Mouse (Mus musculus): Measurements from ENCODE around the gene Lrrc8b. TPM values are rescaled to one million over a fixed set of nuclear protein-coding genes. Genes with fewer than 3 reads are reported as not detected.

Lrrc8b gene
- polyA plus RNA-seq, 1 experiment from 2014 or later, result 7.2 TPM

DNA sequence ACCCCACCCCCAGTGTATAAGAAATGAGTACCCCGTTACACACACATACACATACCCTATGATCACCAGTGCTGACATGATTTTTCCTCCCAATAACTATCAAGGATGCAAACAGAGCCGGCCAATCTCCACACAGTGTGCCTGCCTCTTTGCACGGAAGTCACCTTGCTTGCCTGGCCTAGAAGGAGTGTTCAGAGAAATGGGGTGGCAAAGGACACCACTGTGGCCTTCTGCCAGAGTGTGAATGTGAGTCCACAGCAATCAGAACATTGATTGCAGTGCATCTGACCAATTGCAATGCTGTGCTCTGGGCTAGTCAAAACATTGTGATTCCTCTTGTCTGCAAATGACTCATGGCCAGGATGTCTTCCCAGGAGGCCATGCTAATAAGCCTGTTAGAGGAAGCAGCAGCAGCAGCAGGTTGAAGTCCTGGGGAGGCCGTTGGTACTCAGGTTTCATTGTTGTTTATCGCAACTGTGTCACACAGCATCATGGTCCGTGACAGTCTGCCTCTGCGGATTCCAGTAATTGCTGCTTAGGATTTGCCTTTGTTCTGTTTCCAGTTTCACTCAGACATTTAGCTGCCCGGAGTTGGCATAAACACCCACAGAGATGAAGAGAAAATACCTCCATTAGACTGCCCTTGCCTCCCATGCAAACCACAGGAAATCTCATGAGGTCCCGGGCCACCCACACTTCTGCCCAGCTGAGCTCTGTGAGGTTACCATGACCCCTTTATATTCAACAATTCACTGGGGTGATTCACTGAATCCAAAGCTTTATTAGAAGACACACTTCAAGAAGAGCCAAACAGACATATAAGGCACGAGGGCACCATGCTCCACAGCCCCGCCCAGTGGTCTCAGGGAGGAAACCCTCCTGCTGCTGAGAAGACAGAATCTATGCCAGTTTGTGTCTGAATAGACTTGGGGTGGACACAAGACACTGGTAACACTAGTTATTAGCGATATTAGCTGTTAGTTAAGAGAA is 84.9 kb downstream of the Lrrc8b start:
- H3K27ac ChIP-seq, result no peak overlapping the region
- H3K27me3 ChIP-seq (ENCODE audit: insufficient read depth, low read length), result no peaks in the 10 kb centered on the region
- peak; percentile 43; the same call in 1 of the 2 replicates for TF ChIP-seq CTCF (IDR thresholded peaks at IDR 0.05; ENCODE audit: low read depth)
- H3K4me2 ChIP-seq (ENCODE audit: low read length), result no peak overlapping the region
- H3K9ac ChIP-seq (ENCODE audit: low read depth, low read length), result no peak overlapping the region
- DNase-seq (ENCODE audit: low spot score) (no peak), ATAC-seq (replicated peaks; ENCODE audit: low FRiP score, low read depth) (0 out of 2 replicates have a peak, but pooled peaks have one; percentile 19)
- H3K36me3 ChIP-seq (ENCODE audit: insufficient read depth, low read length), result no peaks in the 10 kb centered on the region
- 47% methylated on average over 12 of the region's 12 CpGs for WGBS
- no peaks in the 10 kb centered on the region for H3K4me1 ChIP-seq (replicated peaks; ENCODE audit: insufficient read depth, low read length)
- no peaks in the 10 kb centered on the region for H3K9me3 ChIP-seq (replicated peaks; ENCODE audit: low read length)
- H3K4me3 ChIP-seq (replicated peaks; ENCODE audit: low read depth, low read length), result no peak overlapping the region

DNA sequence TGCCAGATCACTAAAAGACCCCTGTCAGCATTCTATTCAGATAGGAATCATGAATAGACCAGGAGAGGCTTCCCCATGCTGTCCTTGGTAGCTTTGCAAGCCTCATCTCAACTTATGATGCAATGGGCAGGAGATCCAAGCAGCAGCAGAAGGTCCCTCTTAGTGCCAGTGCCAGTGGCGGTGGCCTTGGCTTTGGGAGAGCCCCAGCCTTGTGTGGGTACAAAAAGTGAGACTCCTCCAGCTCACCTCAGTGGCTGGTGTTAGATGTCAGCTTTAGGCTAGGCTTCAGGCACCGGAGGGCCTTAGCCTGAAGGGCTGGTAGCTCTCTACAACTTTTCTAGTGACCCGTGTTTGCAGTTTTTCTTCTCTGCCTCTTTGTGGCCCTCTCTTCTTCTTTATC is 85.6 kb downstream of the Lrrc8b start:
- ATAC-seq (replicated peaks; ENCODE audit: low FRiP score, low read depth) (no peak), DNase-seq (ENCODE audit: low spot score) (no peak)
- Histone ChIP-seq H3K27me3 (ENCODE audit: insufficient read depth, low read length) (no peaks in the 10 kb centered on the region), H3K36me3 (ENCODE audit: insufficient read depth, low read length) (no peaks in the 10 kb centered on the region), H3K4me3 (replicated peaks; ENCODE audit: low read depth, low read length) (no peak overlapping the region), H3K9me3 (replicated peaks; ENCODE audit: low read length) (no peaks in the 10 kb centered on the region), H3K4me2 (ENCODE audit: low read length) (no peak overlapping the region), H3K9ac (ENCODE audit: low read depth, low read length) (no peak overlapping the region), H3K4me1 (replicated peaks; ENCODE audit: insufficient read depth, low read length) (no peaks in the 10 kb centered on the region), H3K27ac (no peak overlapping the region)
- TF ChIP-seq CTCF (IDR thresholded peaks at IDR 0.05; ENCODE audit: low read depth), result no peak
- 91% methylated on average over 3 of the region's 3 CpGs for WGBS

DNA sequence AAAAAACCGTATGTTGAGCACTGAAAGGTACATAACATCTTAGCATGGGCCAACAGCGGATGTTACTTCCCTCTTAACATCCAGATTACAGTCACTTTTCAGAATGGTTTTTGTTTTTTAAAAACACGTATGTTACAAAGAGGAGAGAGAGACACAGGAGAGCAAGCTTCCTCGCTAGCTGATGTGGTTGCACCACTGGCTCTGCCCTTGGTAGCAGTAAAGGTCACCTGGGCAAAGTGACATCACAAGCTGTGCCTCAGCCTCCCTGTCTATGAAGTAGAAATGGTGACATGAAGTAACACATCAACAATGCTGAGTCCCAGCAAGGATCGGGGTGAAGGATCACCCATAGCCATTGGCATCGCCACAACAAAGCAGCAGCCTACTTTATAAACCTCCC is 93.2 kb downstream of the Lrrc8b start:
- ATAC-seq (replicated peaks; ENCODE audit: low FRiP score, low read depth), result no peak
- H3K4me3 ChIP-seq (replicated peaks; ENCODE audit: low read depth, low read length), result no peak overlapping the region
- H3K9me3 ChIP-seq (replicated peaks; ENCODE audit: low read length), result no peaks in the 10 kb centered on the region
- DNase-seq (ENCODE audit: low spot score), result no peak
- H3K36me3 ChIP-seq (ENCODE audit: insufficient read depth, low read length), result no peaks in the 10 kb centered on the region
- H3K27me3 ChIP-seq (ENCODE audit: insufficient read depth, low read length), result no peaks in the 10 kb centered on the region
- H3K27ac ChIP-seq, result no peak overlapping the region
- no peak overlapping the region for H3K9ac ChIP-seq (ENCODE audit: low read depth, low read length)
- no peak for TF ChIP-seq CTCF (IDR thresholded peaks at IDR 0.05; ENCODE audit: low read depth)
- no peak overlapping the region for H3K4me2 ChIP-seq (ENCODE audit: low read length)
- 95% methylated on average over 6 of the region's 6 CpGs for WGBS
- H3K4me1 ChIP-seq (replicated peaks; ENCODE audit: insufficient read depth, low read length), result no peaks in the 10 kb centered on the region

DNA sequence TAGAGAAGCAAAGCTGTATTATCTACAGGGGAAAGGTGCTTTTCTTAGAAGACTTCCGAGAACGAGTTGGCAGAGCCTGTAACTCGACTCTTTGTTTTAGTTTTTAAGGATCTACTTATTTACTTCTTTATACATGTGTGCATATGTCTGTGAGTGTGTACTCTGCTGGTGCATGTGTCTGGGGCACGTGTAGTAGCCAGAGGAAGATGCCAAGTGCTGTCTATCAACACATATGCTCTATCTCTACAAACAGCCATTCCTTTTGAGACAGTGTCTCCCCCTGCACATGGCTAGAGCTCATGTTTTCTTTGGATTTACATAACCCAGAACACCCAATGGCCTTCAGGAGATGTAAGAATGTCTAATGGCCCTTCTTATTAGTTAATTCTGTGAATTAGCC is 96.7 kb downstream of the Lrrc8b start:
- H3K4me2 ChIP-seq (ENCODE audit: low read length), result no peak overlapping the region
- H3K27me3 ChIP-seq (ENCODE audit: insufficient read depth, low read length), result no peaks in the 10 kb centered on the region
- 41% methylated on average over 4 of the region's 4 CpGs for WGBS
- no peak for TF ChIP-seq CTCF (IDR thresholded peaks at IDR 0.05; ENCODE audit: low read depth)
- H3K9me3 ChIP-seq (replicated peaks; ENCODE audit: low read length), result no peaks in the 10 kb centered on the region
- H3K36me3 ChIP-seq (ENCODE audit: insufficient read depth, low read length), result no peaks in the 10 kb centered on the region
- no peak overlapping the region for H3K4me3 ChIP-seq (replicated peaks; ENCODE audit: low read depth, low read length)
- no peak overlapping the region for H3K9ac ChIP-seq (ENCODE audit: low read depth, low read length)
- no peak for ATAC-seq (replicated peaks; ENCODE audit: low FRiP score, low read depth)
- DNase-seq (ENCODE audit: low spot score), result no peak
- no peaks in the 10 kb centered on the region for H3K4me1 ChIP-seq (replicated peaks; ENCODE audit: insufficient read depth, low read length)
- no peak overlapping the region for H3K27ac ChIP-seq

DNA sequence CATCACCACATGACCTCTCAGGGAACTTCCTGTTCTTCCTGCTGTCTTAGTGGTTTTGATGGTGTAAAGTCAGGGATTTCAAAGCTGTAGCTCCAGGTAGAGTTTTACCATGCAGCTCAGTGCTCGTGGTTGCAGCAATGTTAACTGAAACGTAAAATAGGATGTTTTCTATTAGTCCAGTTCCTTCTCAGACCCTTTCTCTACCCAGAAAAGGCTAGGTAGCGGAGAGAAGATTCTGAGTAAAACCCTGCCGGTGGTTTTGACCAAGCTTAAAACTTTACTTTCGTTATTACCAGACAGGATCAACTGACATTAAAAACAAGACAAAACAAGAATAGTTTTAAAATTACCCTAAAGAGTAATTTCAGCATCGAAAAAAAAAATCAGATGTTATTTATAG is 100.0 kb downstream of the Lrrc8b start:
- no peaks in the 10 kb centered on the region for H3K36me3 ChIP-seq (ENCODE audit: insufficient read depth, low read length)
- no peak for DNase-seq (ENCODE audit: low spot score)
- no peaks in the 10 kb centered on the region for H3K9me3 ChIP-seq (replicated peaks; ENCODE audit: low read length)
- no peaks in the 10 kb centered on the region for H3K27me3 ChIP-seq (ENCODE audit: insufficient read depth, low read length)
- no peak overlapping the region for H3K4me3 ChIP-seq (replicated peaks; ENCODE audit: low read depth, low read length)
- no peak overlapping the region for H3K9ac ChIP-seq (ENCODE audit: low read depth, low read length)
- 59% methylated on average over 6 of the region's 6 CpGs for WGBS
- ATAC-seq (replicated peaks; ENCODE audit: low FRiP score, low read depth), result no peak
- no peak overlapping the region for H3K27ac ChIP-seq
- H3K4me2 ChIP-seq (ENCODE audit: low read length), result no peak overlapping the region
- peaks cover 4% of the 10 kb centered on the region; the same call in 1 of the 2 replicates for H3K4me1 ChIP-seq (replicated peaks; ENCODE audit: insufficient read depth, low read length)
- TF ChIP-seq CTCF (IDR thresholded peaks at IDR 0.05; ENCODE audit: low read depth), result no peak

DNA sequence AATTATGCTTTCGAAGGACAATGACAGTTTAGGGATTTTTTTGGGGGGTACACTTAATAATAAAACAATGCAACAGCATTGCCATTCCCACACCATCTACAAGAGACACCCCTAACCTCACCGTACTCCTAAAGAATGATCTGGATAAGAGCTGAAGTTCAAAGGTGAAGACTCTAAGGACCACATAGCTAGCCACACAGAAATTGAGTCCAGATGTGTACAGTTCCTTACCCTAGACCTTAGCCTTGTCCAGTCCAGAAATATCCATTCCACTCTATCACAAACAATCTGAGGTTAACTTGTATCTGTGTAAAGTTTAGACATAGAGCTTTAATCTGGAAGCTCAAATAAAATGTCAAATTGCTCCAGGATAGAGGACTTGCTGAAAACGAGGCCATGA is 100.7 kb downstream of the Lrrc8b start:
- Histone ChIP-seq H3K4me3 (replicated peaks; ENCODE audit: low read depth, low read length) (no peak overlapping the region), H3K9ac (ENCODE audit: low read depth, low read length) (no peak overlapping the region), H3K4me1 (replicated peaks; ENCODE audit: insufficient read depth, low read length) (peaks cover 4% of the 10 kb centered on the region; the same call in 1 of the 2 replicates), H3K9me3 (replicated peaks; ENCODE audit: low read length) (no peaks in the 10 kb centered on the region), H3K27me3 (ENCODE audit: insufficient read depth, low read length) (no peaks in the 10 kb centered on the region), H3K27ac (no peak overlapping the region), H3K4me2 (ENCODE audit: low read length) (no peak overlapping the region), H3K36me3 (ENCODE audit: insufficient read depth, low read length) (no peaks in the 10 kb centered on the region)
- no peak for DNase-seq (ENCODE audit: low spot score)
- ATAC-seq (replicated peaks; ENCODE audit: low FRiP score, low read depth), result no peak
- 52% methylated on average over 3 of the region's 3 CpGs for WGBS
- TF ChIP-seq CTCF (IDR thresholded peaks at IDR 0.05; ENCODE audit: low read depth), result no peak
